Mouse (Mus musculus): Measurements from ENCODE around the gene Degs2. TPM values are rescaled to one million over a fixed set of nuclear protein-coding genes. Genes with fewer than 3 reads are reported as not detected.
A peak's percentile ranks its signal among the peaks of the same experiment; 100 is the strongest.

Gene Degs2
- polyA plus RNA-seq, 1 experiment from 2014 or later: 1.2 TPM

DNA sequence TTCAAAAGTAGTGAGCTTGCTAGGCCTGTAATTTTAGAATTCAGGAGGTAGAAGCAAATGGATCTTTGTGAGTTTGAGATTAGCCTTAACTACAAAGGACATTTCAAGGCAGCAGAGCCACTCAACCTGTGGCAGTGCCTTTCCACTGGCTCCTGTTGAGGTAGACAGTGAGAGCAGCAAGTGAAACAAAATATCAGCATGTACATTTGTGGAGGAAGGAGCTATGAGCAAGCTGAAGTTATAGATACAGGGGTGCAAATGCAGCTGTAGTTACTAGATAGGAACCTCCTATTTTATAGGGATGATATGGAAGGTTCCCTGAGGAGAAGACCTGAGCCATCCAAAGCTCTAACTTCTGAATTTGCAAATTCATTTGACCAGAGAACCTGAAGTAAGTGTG lies 69.6 kb downstream of the Degs2 start:
- no peak for ATAC-seq (ENCODE audit: low read depth)
- Histone ChIP-seq H3K27ac (ENCODE audit: low read length) (no peak overlapping the region), H3K9ac (ENCODE audit: low read depth, low read length) (no peak overlapping the region), H3K4me3 (ENCODE audit: low read depth, low read length) (no peak overlapping the region), H3K4me1 (ENCODE audit: control insufficient read depth, low read depth, low read length) (peaks cover 10% of the 10 kb centered on the region), H3K36me3 (ENCODE audit: control insufficient read depth, insufficient read depth) (no peaks in the 10 kb centered on the region), H3K27me3 (ENCODE audit: control insufficient read depth, insufficient read depth, low read depth, low read length) (no peaks in the 10 kb centered on the region), H3K9me3 (replicated peaks; ENCODE audit: control insufficient read depth, low read length) (no peaks in the 10 kb centered on the region), H3K4me2 (ENCODE audit: low read depth, low read length) (no peak overlapping the region)

- Histone ChIP-seq H3K4me3 (ENCODE audit: low read depth, low read length) (no peak overlapping the region), H3K9ac (ENCODE audit: low read depth, low read length) (no peak overlapping the region), H3K9me3 (replicated peaks; ENCODE audit: control insufficient read depth, low read length) (no peaks in the 10 kb centered on the region), H3K27me3 (ENCODE audit: control insufficient read depth, insufficient read depth, low read depth, low read length) (no peaks in the 10 kb centered on the region), H3K4me2 (ENCODE audit: low read depth, low read length) (no peak overlapping the region), H3K36me3 (ENCODE audit: control insufficient read depth, insufficient read depth) (no peaks in the 10 kb centered on the region), H3K4me1 (ENCODE audit: control insufficient read depth, low read depth, low read length) (peaks cover 10% of the 10 kb centered on the region), H3K27ac (ENCODE audit: low read length) (peak overlapping the region; percentile 48; the same call in 1 of the 2 replicates)
- ATAC-seq (ENCODE audit: low read depth): peak; percentile 63
- WGBS (ENCODE audit: insufficient replicate concordance): 33% methylated on average over 6 of the region's 6 CpGs
Measured at GRCm38 (mm10) chr12:108630741-108631688, 71.1 kb downstream of the Degs2 start.

DNA sequence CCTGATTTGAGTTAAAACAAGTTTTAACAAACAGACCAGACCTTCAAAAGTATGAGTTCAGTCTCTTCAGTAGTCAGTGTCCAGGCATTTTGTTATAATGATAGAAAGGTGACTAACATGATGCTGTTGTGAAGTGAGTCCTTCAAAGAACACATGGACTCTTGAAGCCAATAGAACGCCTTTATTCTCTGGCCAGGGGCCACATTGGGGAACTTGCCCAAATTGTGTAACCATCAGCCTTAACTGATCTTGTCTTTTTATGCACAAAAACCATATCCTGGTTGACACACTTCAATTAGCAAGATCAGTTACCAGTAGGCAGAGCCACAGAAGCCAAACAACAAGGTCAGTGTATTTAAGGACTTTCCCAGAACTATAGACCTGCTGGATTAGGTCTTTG lies 72.6 kb downstream of the Degs2 start:
- no peak overlapping the region for H3K27ac ChIP-seq (ENCODE audit: low read length)
- ATAC-seq (ENCODE audit: low read depth): no peak
- no peaks in the 10 kb centered on the region for H3K27me3 ChIP-seq (ENCODE audit: control insufficient read depth, insufficient read depth, low read depth, low read length)
- H3K9me3 ChIP-seq (replicated peaks; ENCODE audit: control insufficient read depth, low read length): no peaks in the 10 kb centered on the region
- peaks cover 10% of the 10 kb centered on the region for H3K4me1 ChIP-seq (ENCODE audit: control insufficient read depth, low read depth, low read length)
- 50% methylated on average over 1 of the region's 1 CpGs for whole genome bisulfite sequencing (ENCODE audit: insufficient replicate concordance)
- H3K9ac ChIP-seq (ENCODE audit: low read depth, low read length): no peak overlapping the region
- no peaks in the 10 kb centered on the region for H3K36me3 ChIP-seq (ENCODE audit: control insufficient read depth, insufficient read depth)
- H3K4me3 ChIP-seq (ENCODE audit: low read depth, low read length): no peak overlapping the region
- H3K4me2 ChIP-seq (ENCODE audit: low read depth, low read length): no peak overlapping the region

MicroRNAs encoded within 50 kb of the gene (microRNA counts, 519-probe panel; counts per million panel counts)
- 2,578 counts per million, percentile 69 among the panel's probes with 10 or more counts for microRNA mmu-miR-342-3p
- 1,134 counts per million, percentile 6 among the panel's probes with 10 or more counts for microRNA mmu-miR-342-5p

Small RNAs within 50 kb of the gene (microRNA-seq; reads per million reads assigned to microRNA genes)
- gene Gm23872 (not detected), gene Mir342 (1,204 reads per million, percentile 79 among the genes with 10 or more reads in this experiment)

Other genes with a start within 250 kb of the Degs2 start
- gene Evl, start 147.6 kb downstream of the Degs2 start, polyA plus RNA-seq (2015; fragmentation: Nextera tagmentation; extraction: Ambion mirVana): 7.7 and 8.0 TPM in 2 replicates
- 6.6 and 8.2 TPM in 2 replicates for gene Yy1, start 90.7 kb upstream of the Degs2 start, polyA plus RNA-seq (2015; fragmentation: Nextera tagmentation; extraction: Ambion mirVana)
- 1.7 TPM in 2 replicates for gene Slc25a29, start 133.6 kb upstream of the Degs2 start, polyA plus RNA-seq (2015; fragmentation: Nextera tagmentation; extraction: Ambion mirVana)
- 25.4 and 32.5 TPM in 2 replicates for gene Slc25a47, start 133.7 kb upstream of the Degs2 start, polyA plus RNA-seq (2015; fragmentation: Nextera tagmentation; extraction: Ambion mirVana)
- 1.3 and 3.1 TPM in 2 replicates for gene Wdr25, start 191.3 kb upstream of the Degs2 start, polyA plus RNA-seq (2015; fragmentation: Nextera tagmentation; extraction: Ambion mirVana)
- gene Wars, start 191.9 kb upstream of the Degs2 start, polyA plus RNA-seq (2015; fragmentation: Nextera tagmentation; extraction: Ambion mirVana): 22.8 and 25.7 TPM in 2 replicates